Comparison of ENCODE assay signal across 8 mouse cellular contexts in genomic region chr7:45050945-45051600, GRCm38 (mm10). TPM values are rescaled to one million over a fixed set of nuclear protein-coding genes. Genes with fewer than 3 reads are reported as not detected.
DNase-seq lines count a peak whose midpoint lies in the region.

No protein-coding gene starts in this region.

- no peaks in the 10 kb centered on the region for H3K27me3 ChIP-seq in midbrain, embryonic 10.5 days (ENCODE audit: low read depth, poor library complexity, severe bottlenecking)
- no peaks in the 10 kb centered on the region for H3K27me3 ChIP-seq in splenic B cell, adult 2 months (ENCODE audit: control insufficient read depth, insufficient read depth, low read length, poor library complexity, severe bottlenecking)

- H3K27ac ChIP-seq in midbrain, embryonic 10.5 days (replicated peaks): peak overlapping the region; percentile 100

- H3K36me3 ChIP-seq in midbrain, embryonic 10.5 days: peaks cover 51% of the 10 kb centered on the region
- peaks cover 18% of the 10 kb centered on the region for H3K36me3 ChIP-seq in splenic B cell, adult 2 months (ENCODE audit: control insufficient read depth, insufficient read depth, low read length, poor library complexity, severe bottlenecking)

- peaks cover 46% of the 10 kb centered on the region for H3K4me1 ChIP-seq in midbrain, embryonic 10.5 days

- DNase-seq in urinary bladder, postnatal 14 days (ENCODE audit: low spot score): peak; percentile 59
- DNase-seq in urinary bladder, postnatal 25 days (ENCODE audit: low spot score): no peak
- peak; percentile 95 for DNase-seq in embryo, embryonic 10 days (ENCODE audit: low spot score)
- DNase-seq in gastrocnemius, postnatal 14 days: peak; percentile 85
- peak; percentile 71 for DNase-seq in induced T-regulatory cell, adult 2 months (ENCODE audit: low read depth)
- peak; percentile 57 to 80 for DNase-seq in left cerebral cortex, postnatal 25 days (ENCODE audit: low spot score in 2 of 2)
- peak; percentile 87 for DNase-seq in midbrain, embryonic 10.5 days (ENCODE audit: low spot score)
- peak; percentile 54 for DNase-seq in splenic B cell, adult 2 months (ENCODE audit: low read depth, low spot score)

- no peaks in the 10 kb centered on the region for H3K9me3 ChIP-seq in midbrain, embryonic 10.5 days (replicated peaks)

- H3K4me3 ChIP-seq in midbrain, embryonic 10.5 days: peak overlapping the region; percentile 98

- 4% methylated on average over 16 of the region's 16 CpGs for WGBS in midbrain, embryonic 10.5 days

- intact Hi-C loops in gastrocnemius, postnatal 14 days (cut with DNase I; ENCODE audit: low total_unique reads): no loop called here
- intact Hi-C loops in left cerebral cortex, postnatal 25 days (cut with DNase I): no loop called here

RNA-seq across cellular contexts. Expression of gene Prr12, which starts 1.6 kb away (rescaled TPM):
- total RNA-seq in gastrocnemius, postnatal 14 days (2021): 10 to 100 TPM; 17.9 to 29.6 TPM
- total RNA-seq in left cerebral cortex, postnatal 25 days (2021): 10 to 100 TPM; 59.1 to 65.5 TPM
- 10.8 and 11.3 TPM in 2 replicates for polyA plus RNA-seq in midbrain, embryonic 10.5 days (2016; fragmentation: Nextera tagmentation; extraction: Ambion mirVana)

RNA-seq across cellular contexts. Expression of gene Nosip, which starts 11.2 kb away (rescaled TPM):
- total RNA-seq in gastrocnemius, postnatal 14 days (2021): 10 to 100 TPM; 34.3 to 35.2 TPM
- total RNA-seq in left cerebral cortex, postnatal 25 days (2021): 10 to 100 TPM; 48.5 to 53.0 TPM
- polyA plus RNA-seq in midbrain, embryonic 10.5 days (2016; fragmentation: Nextera tagmentation; extraction: Ambion mirVana): 63.0 and 66.7 TPM in 2 replicates

RNA-seq across cellular contexts. Expression of gene Prrg2, which starts 11.4 kb away (rescaled TPM):
- total RNA-seq in gastrocnemius, postnatal 14 days (2021): 1 to 10 TPM; 7.2 to 7.6 TPM
- 1 to 10 TPM; 7.3 to 7.6 TPM for total RNA-seq in left cerebral cortex, postnatal 25 days (2021)
- 17.0 and 17.3 TPM in 2 replicates for polyA plus RNA-seq in midbrain, embryonic 10.5 days (2016; fragmentation: Nextera tagmentation; extraction: Ambion mirVana)

RNA-seq across cellular contexts. Expression of gene Rras, which starts 33.3 kb away (rescaled TPM):
- total RNA-seq in gastrocnemius, postnatal 14 days (2021): 10 to 100 TPM; 43.1 to 53.1 TPM
- total RNA-seq in left cerebral cortex, postnatal 25 days (2021): 10 to 100 TPM; 12.0 to 13.8 TPM
- 22.0 and 23.6 TPM in 2 replicates for polyA plus RNA-seq in midbrain, embryonic 10.5 days (2016; fragmentation: Nextera tagmentation; extraction: Ambion mirVana)

RNA-seq across cellular contexts. Expression of gene Scaf1, which starts 34.9 kb away (rescaled TPM):
- 10 to 100 TPM; 35.6 to 40.1 TPM for total RNA-seq in gastrocnemius, postnatal 14 days (2021)
- total RNA-seq in left cerebral cortex, postnatal 25 days (2021): 100 to 1,000 TPM; 161 to 163 TPM
- polyA plus RNA-seq in midbrain, embryonic 10.5 days (2016; fragmentation: Nextera tagmentation; extraction: Ambion mirVana): 39.6 and 44.8 TPM in 2 replicates
